Mouse (Mus musculus) bone marrow macrophage, adult 2 months (primary cell): ENCODE data around the gene Gm21454.
"Not testable (repeated sequence)": the region's sequence is repeated elsewhere in the genome, so short reads cannot be mapped to it uniquely, and the experiment has no call there.

ENCODE experiments used
- CTCF ChIP-seq: IDR thresholded peaks from 2 replicates; pipeline ENCODE4 v1.5.1; 2012; ENCODE audit warnings: low read depth, mild to moderate bottlenecking, low read length, moderate library complexity
- POLR2A ChIP-seq: IDR thresholded peaks from 2 replicates; pipeline ENCODE4 v1.6.1; 2012; ENCODE audit warnings: mild to moderate bottlenecking, low read depth, low read length, borderline replicate concordance

- not testable (repeated sequence) for TF ChIP-seq POLR2A, CTCF
These were observed 96.7 kb downstream of the Gm21454 start, which contains the start of gene Gm21725 for GRCm38 (mm10) chrY:13348963-13349362.
